Mouse (Mus musculus): ENCODE measurements around the gene Vav2. TPM values are rescaled to one million over a fixed set of nuclear protein-coding genes. Genes with fewer than 3 reads are reported as not detected.

The Vav2 gene
- total RNA-seq, 2 experiments from 2014 or later, result 7.5 to 9.0 TPM

DNA sequence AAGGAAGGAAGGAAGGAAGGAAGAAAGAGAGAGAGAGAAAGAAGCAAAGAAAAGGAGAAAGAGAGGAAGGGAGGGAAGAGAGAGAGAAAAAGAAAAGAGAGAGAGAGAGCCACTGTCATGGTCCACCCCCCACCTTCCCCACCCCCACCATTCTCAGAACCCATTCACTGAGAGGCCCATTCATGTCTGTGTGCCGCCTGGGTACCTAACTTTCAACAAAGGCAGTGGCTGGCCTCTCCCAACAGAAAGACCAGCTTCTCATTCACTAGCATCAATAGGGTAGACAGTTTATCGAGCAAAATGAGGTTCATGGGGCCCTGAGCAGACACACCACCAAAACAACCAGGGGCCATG, 13.3 kb downstream of the Vav2 start:
- ATAC-seq (replicated peaks; ENCODE audit: low FRiP score, low TSS enrichment, poor library complexity, severe bottlenecking), result no peak

- no peak for ATAC-seq (replicated peaks; ENCODE audit: low FRiP score, low TSS enrichment, poor library complexity, severe bottlenecking)
Measured at GRCm38 (mm10) chr2:27412245-27412800, 14.5 kb downstream of the Vav2 start.

- peak; percentile 50 for ATAC-seq (replicated peaks; ENCODE audit: low FRiP score, low TSS enrichment, poor library complexity, severe bottlenecking)
Measured at GRCm38 (mm10) chr2:27411688-27412174, 15.1 kb downstream of the Vav2 start.

DNA sequence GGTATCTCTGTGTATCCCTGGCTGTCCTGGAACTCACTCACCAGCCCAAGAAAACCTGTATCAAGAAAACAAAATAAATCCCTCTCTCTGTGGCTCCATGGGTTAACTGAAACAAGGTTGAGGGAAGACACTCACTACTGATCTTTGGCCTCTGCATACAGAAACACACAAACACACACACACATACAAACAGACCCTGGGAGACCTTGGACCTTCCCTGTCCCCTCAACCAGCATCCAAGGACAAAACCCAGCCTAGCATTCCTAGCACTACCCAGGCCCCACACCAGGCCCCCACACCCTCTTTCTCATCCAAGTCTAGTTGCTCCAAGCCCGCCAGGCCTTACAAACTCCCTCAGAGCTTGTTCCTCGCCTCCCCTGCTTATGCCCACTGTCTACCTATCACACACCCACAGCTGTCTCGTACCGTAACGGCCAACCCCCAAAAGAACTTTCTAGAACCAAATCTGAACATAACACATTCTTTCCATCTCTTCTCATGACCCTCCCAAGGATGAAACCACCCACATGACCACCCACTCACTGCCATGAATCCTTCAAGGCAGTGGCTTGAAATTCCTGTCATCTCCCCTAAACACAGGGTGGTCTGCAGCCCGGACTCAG, 16.2 kb downstream of the Vav2 start:
- ATAC-seq (replicated peaks; ENCODE audit: low FRiP score, low TSS enrichment, poor library complexity, severe bottlenecking), result no peak

DNA sequence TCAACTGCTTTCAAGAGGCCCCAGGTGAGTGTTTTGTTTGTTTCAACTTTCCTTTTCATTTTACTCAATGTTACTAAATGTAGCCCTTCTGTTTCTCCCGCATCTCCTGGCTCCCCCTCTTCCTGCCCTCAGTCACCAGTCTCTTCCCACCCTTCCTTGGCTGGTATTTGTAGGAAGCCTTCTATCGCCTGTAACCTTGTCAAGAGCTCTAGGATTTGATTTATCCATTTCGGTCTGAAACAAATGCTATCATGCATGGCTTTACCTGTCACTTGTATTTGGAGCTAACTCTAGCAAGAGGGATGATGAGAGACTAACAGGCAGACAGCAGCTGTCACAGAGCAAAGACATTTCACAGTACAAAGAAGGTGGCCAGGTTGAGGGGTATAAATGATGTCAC, 18.6 kb downstream of the Vav2 start:
- ATAC-seq (replicated peaks; ENCODE audit: low FRiP score, low TSS enrichment, poor library complexity, severe bottlenecking), result no peak

GRCm38 (mm10) chr2:27406928-27407327, 19.9 kb downstream of the Vav2 start:
- no peak for ATAC-seq (replicated peaks; ENCODE audit: low FRiP score, low TSS enrichment, poor library complexity, severe bottlenecking)

DNA sequence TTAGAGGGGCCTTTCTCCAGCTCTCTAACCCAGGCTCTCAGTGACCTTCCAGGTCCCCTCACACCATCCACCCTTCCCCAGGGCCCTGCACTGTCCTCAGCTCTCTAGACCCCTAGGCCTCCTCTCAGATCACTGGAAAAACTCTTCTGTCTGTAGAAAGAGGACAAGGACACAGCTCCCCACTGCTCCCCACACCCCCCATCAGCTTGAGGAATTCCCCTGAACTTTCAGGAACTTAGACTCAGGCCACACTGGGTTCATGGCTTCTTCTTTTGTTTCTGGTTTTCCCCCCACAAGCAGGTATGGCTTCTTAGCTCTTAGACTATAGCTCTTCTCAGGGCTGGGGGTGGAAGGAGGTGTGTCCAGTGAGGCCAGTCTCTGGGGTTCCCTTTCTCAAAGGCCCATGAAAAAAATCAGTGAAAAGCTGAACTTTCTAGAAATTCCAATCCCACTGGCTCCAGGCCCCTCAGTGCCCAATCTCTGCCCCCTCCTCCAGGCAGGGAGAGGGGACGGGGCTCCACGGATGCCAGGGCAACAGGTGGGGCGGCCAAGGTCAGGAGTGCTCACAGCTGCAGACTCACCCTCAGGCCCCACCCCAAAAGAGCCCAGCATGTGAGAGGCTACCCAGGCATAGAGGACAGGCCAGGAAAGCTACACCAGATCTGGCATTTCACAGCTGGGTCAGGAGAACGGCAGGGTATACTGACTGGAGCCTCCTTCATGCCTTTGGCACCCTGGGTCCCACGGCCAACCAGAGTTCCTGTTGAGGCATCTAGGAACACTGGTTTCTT, 21.5 kb downstream of the Vav2 start:
- no peak for ATAC-seq (replicated peaks; ENCODE audit: low FRiP score, low TSS enrichment, poor library complexity, severe bottlenecking)

DNA sequence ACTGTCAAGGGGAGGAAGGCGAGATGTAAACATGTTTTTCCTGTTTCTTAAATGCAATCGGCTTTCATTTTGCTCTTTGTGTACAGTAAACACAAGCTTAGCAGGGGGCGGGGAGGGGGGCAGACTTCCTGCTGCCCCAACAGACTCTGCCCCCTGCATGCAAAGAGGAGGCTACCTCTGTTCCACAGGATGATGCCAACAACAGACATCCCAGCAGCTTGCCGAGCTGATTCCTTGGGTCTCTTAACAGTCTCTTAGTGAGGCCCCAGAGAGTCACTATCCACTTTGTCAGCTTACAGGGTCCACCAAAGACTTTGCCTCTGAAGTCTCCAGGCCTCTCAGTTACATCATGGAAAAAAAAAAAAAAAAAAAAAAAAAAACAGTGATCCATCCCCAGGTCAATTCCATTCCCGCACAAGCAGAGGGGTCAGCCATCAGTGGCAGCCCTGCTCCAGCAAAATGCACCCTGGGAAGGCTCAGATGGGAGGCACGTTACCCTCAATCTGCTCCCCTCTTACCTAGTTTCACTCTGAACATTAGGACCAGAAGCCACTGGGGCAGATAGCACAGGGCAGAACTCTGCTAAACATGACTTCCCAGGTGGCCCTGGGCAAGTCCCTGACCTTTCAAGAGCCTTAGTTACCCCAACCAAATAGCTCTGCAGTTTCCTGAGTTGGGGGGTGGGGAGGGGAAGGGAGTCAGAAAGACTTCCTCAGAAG, 22.3 kb downstream of the Vav2 start:
- no peak for ATAC-seq (replicated peaks; ENCODE audit: low FRiP score, low TSS enrichment, poor library complexity, severe bottlenecking)

- ATAC-seq (replicated peaks; ENCODE audit: low FRiP score, low TSS enrichment, poor library complexity, severe bottlenecking), result no peak
Measured at GRCm38 (mm10) chr2:27401544-27401943, 25.3 kb downstream of the Vav2 start.

- ATAC-seq (replicated peaks; ENCODE audit: low FRiP score, low TSS enrichment, poor library complexity, severe bottlenecking), result no peak
Measured at GRCm38 (mm10) chr2:27400083-27400482, 26.8 kb downstream of the Vav2 start.

GRCm38 (mm10) chr2:27396656-27397440, 30.0 kb downstream of the Vav2 start:
- ATAC-seq (replicated peaks; ENCODE audit: low FRiP score, low TSS enrichment, poor library complexity, severe bottlenecking), result no peak

DNA sequence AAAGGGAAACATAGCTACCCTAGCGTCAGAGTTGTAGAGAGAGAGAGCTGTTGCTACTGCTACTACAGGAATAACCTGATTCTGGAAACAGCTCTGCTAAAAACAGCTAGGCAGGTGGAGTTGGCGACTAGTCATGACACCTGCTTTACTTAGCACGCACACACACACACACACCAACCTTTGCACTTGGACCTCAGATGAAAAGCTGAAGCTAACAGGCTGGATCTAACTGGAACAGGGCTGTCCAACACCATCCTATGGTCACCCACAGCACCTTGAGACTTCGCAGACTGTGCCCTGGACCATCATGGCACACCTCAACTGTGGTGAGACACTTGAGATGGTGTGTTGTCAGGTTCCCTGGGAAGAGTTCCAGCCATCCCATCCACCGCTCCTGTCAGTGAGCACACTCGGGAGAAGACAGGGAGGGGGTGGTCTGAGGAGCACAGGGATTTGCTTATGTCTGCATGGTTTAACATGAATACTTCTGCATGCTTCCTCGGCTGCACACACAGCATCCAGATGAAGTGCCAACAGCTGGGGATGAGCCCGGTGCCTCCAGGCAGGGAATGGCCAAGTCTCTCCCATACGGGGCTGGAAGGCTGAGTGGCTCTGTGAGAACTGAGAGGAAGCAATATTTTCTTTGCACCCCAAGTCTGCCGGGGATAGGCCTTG, 32.5 kb downstream of the Vav2 start:
- ATAC-seq (replicated peaks; ENCODE audit: low FRiP score, low TSS enrichment, poor library complexity, severe bottlenecking), result no peak

- ATAC-seq (replicated peaks; ENCODE audit: low FRiP score, low TSS enrichment, poor library complexity, severe bottlenecking), result no peak
Measured at GRCm38 (mm10) chr2:27392278-27392677, 34.6 kb downstream of the Vav2 start.

DNA sequence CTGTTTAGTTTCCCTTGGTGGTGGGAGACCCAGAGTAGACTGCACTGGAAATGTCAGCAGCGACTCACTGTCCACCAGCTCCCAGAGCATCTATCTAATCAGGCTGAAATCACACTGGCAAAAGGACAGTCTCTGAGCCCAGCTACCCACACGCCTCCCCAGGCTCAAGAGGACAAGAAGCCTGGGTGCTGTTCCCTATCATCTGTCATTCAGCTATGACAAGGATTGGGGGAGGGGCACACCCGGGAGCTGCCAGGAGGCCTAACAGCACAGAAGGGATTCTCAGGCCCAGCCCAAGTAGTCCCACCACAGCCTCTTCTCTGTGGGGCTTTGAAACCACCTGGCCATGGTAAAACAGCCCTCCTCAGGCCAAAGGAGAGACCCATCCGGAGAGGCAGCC, 36.1 kb downstream of the Vav2 start:
- no peak for ATAC-seq (replicated peaks; ENCODE audit: low FRiP score, low TSS enrichment, poor library complexity, severe bottlenecking)

- ATAC-seq (replicated peaks; ENCODE audit: low FRiP score, low TSS enrichment, poor library complexity, severe bottlenecking), result no peak
Measured at GRCm38 (mm10) chr2:27390325-27390724, 36.5 kb downstream of the Vav2 start.

DNA sequence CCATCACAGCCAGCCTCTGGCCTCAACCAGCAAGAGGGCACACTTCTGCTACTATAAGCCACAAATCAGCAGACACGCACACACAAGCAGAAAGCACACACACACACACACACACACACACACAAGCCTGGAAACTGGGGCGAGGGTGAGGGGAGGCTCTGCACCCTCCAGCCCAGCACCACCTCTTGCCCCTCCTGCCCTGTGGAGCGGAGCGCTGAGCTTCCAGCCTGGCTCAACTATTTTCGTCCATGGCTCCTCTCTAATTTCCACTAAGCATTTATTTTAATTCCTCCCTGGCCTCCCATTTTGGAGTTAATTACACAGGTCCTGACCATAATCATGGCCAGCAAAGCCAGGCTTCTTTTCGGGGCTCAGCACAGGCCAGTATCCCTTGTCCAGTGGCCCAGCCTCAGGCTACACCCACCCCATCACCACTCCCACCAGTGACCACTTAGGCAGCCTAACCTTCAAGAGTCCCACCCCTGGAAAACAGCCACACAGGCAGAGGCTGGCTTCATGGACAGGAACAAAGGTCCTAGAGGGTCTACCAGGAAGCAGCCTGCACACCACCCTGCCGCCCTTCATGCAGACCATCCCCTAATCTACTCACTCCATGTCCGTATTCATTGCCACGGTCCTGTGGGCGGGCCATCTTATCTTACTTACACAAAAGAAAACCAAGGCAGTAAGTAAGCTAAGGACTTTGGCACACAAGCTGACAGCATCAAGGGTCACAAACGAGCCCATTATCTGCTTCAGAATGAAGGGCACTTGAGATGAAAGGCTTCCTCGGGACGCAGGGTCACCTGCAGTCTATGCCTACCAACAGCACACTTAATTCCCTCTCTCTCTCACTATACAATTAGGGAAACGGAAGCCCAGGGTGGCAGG, 37.3 kb downstream of the Vav2 start:
- peak; percentile 67 for ATAC-seq (replicated peaks; ENCODE audit: low FRiP score, low TSS enrichment, poor library complexity, severe bottlenecking)

GRCm38 (mm10) chr2:27387209-27387608, 39.6 kb downstream of the Vav2 start:
- no peak for ATAC-seq (replicated peaks; ENCODE audit: low FRiP score, low TSS enrichment, poor library complexity, severe bottlenecking)

DNA sequence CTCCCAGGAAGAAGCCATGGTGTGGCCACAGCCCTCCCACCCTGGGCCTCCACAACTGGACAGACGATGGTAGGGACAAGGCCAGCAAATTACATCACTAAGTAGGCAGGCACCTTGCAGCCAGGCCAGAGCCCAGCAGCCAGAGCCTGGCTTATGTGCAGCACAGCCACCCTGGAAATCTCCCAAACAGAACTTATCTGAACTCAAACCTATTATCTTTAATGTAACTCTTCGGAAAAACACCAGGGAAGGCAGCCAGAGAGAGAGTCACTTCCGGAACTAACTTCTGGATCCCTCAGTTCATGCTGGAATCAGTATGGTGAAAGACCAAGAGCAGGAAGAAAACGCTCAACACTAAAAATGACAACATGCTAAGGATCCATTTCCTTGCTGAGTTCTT, 45.1 kb downstream of the Vav2 start:
- no peak for ATAC-seq (replicated peaks; ENCODE audit: low FRiP score, low TSS enrichment, poor library complexity, severe bottlenecking)

Measured in megakaryocyte-erythroid progenitor cell, adult 5-6 weeks (primary cell).